Mouse (Mus musculus) forebrain, embryonic 15.5 days (tissue): ENCODE results near the gene Gm42906. TPM values are rescaled to one million over a fixed set of nuclear protein-coding genes. Genes with fewer than 3 reads are reported as not detected.

ENCODE experiments used
- ATAC-seq: fragments of 200-750 bp; cut with Nextera tagmentation; replicated peaks from 2 replicates; pipeline ENCODE4 v1.8.0; 2017; ENCODE audit warnings: mild to moderate bottlenecking, moderate TSS enrichment, moderate library complexity
- H3K27ac ChIP-seq: fragments of 300-500 bp; sonication (generic); replicated peaks from 2 replicates; pipeline ENCODE4 v1.5.1; 2015; ENCODE audit warnings: mild to moderate bottlenecking, inconsistent platforms
- H3K27me3 ChIP-seq: fragments of 300-500 bp; sonication (generic); 2 replicates; pipeline ENCODE4 v1.6.1; 2015; ENCODE audit warnings: inconsistent platforms
- H3K36me3 ChIP-seq: fragments of 300-500 bp; sonication (generic); 2 replicates; pipeline ENCODE4 v1.6.1; 2015; ENCODE audit warnings: mild to moderate bottlenecking, inconsistent platforms
- H3K4me1 ChIP-seq: fragments of 300-500 bp; sonication (generic); 2 replicates; pipeline ENCODE4 v1.6.1; 2015; ENCODE audit warnings: inconsistent platforms
- H3K4me2 ChIP-seq: fragments of 300-500 bp; sonication (generic); replicated peaks from 2 replicates; pipeline ENCODE4 v1.6.1; 2015; ENCODE audit warnings: mild to moderate bottlenecking, inconsistent platforms
- H3K4me3 ChIP-seq: fragments of 300-500 bp; sonication (generic); 2 replicates; pipeline ENCODE4 v1.5.1; 2015; ENCODE audit warnings: mild to moderate bottlenecking, inconsistent platforms
- H3K9ac ChIP-seq: fragments of 300-500 bp; sonication (generic); replicated peaks from 2 replicates; pipeline ENCODE4 v1.6.1; 2015; ENCODE audit warnings: mild to moderate bottlenecking, inconsistent platforms
- H3K9me3 ChIP-seq: fragments of 300-500 bp; sonication (generic); 2 replicates; pipeline ENCODE4 v1.6.1; 2016; ENCODE audit warnings: inconsistent platforms
- WGBS: fragments of 180-500 bp; shearing (Covaris S2); methylation state at CpG from one replicate; pipeline ENCODE4 v1.1.7; 2015; ENCODE audit warnings: mixed read lengths; 5-methylcytosine and 5-hydroxymethylcytosine counted together
- polyA plus RNA-seq: library from polyadenylated mRNA; unstranded; fragments of >200 nt; fragmentation: Nextera tagmentation; extraction: Ambion mirVana; gene quantifications from 2 replicates; pipeline ENCODE4 v1.2.1, GENCODE M21; 2015

Gene Gm42906
- polyA plus RNA-seq, 1 experiment from 2014 or later: not detected

DNA sequence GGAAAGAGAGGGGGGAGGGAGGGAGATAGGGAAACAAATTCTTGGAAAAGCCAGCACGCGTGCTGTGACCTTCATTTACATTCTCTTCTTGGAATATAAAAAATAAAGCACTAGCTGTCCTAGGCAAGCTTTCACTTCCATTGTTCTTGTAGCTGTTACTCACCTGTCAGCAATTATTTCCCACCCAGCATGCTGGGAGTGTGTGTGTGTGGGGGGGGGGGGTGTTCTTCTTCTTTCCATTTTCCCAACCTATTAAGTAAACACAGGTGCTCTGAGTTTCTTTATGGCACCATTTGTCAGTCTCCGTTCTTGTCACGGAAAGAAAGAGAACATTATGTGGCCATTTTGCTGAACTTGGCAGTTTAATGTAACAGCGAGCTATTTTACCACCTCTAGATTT is 409.0 kb downstream of the Gm42906 start:
- Histone ChIP-seq H3K9ac (no peak overlapping the region), H3K36me3 (no peaks in the 10 kb centered on the region), H3K9me3 (no peaks in the 10 kb centered on the region), H3K4me2 (no peak overlapping the region), H3K27me3 (no peaks in the 10 kb centered on the region), H3K4me3 (no peak overlapping the region), H3K27ac (no peak overlapping the region), H3K4me1 (peaks cover 22% of the 10 kb centered on the region)
- WGBS: 70% methylated on average over 5 of the region's 5 CpGs
- no peak for ATAC-seq

- Histone ChIP-seq H3K9ac (no peak overlapping the region), H3K36me3 (no peaks in the 10 kb centered on the region), H3K9me3 (no peaks in the 10 kb centered on the region), H3K27ac (no peak overlapping the region), H3K4me3 (no peak overlapping the region), H3K4me2 (no peak overlapping the region), H3K4me1 (peaks cover 18% of the 10 kb centered on the region), H3K27me3 (no peaks in the 10 kb centered on the region)
- WGBS: 80% methylated on average over 5 of the region's 5 CpGs
- ATAC-seq: no peak
Observed at GRCm38 (mm10) chr5:151018450-151018849, 409.5 kb downstream of the Gm42906 start.

Other genes starting within 250 kb of the Gm42906 start
- gene Stard13, start 194.3 kb downstream of the Gm42906 start, polyA plus RNA-seq: 2.9 and 4.0 TPM in 2 replicates
- gene Vmn2r18, start 177.9 kb upstream of the Gm42906 start, polyA plus RNA-seq: not detected in 2 replicates
- gene Rfc3, start 223.1 kb upstream of the Gm42906 start, polyA plus RNA-seq: 86.4 and 93.6 TPM in 2 replicates